Mouse (Mus musculus): ENCODE measurements around the gene Zfp574.

- TF ChIP-seq POLR2A (IDR thresholded peaks at IDR 0.05; ENCODE audit: insufficient read depth, low read depth, low read length), result no peak
- no peak for TF ChIP-seq CTCF (IDR thresholded peaks at IDR 0.05)
- no peak for TF ChIP-seq EP300 (IDR thresholded peaks at IDR 0.05; ENCODE audit: insufficient read depth, low read depth, low read length)
Measured at GRCm38 (mm10) chr7:25080431-25080830, 8.1 kb downstream of the Zfp574 start.

All from heart, adult 2 months (tissue).